Mouse (Mus musculus): ENCODE results near the gene Cnmd. TPM values are rescaled to one million over a fixed set of nuclear protein-coding genes. Genes with fewer than 3 reads are reported as not detected.

The Cnmd gene
- polyA plus RNA-seq, 1 experiment from 2014 or later: 137 TPM

DNA sequence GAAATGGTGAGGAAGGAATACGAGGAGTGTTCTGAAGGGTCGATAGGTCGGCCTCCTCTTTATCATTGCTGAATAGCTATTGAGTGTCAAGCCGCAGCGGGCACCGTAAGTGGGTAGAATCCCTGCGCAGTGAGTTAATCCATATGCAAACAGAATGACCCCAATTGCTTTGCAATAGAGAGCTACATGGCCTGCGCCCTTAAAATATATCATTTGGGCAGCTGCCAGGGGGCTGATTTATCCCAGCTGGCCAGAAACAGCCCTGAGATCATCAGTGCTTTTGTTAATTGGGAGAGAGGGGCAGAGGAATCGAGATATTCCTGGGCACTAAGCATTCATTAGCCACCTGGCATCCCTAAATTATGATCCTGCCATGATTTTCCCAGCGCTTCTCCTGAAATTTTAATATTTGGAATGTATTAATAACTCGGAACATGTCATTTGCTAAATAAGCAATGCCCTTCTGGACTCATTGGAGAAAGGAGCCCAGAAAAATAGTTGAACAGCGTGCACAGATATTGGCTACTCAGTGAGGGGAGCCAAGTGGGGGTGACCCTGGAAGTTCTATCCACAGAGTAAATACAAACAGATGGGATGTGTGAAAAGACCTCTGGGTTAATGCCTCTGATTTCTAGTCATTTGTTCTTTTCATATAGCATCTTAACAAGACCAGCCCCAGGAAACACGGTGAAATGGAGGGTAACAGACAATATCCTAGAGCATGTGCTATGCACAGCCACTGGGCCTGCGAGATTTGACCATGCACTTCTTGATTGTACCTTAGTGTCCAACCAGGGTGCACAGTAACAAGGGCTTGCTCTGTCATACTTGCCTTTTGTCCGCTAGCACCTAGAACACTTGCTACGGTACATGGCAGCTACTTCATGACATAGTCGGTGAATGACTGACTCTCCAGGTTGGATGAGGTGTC is 11.4 kb upstream of the Cnmd start:
- ATAC-seq (ENCODE audit: insufficient number of reproducible peaks, low FRiP score, low TSS enrichment, low read depth): no peak
- Histone ChIP-seq H3K4me3 (replicated peaks) (no peak overlapping the region), H3K27me3 (no peaks in the 10 kb centered on the region), H3K4me2 (replicated peaks) (no peak overlapping the region), H3K9ac (no peak overlapping the region), H3K36me3 (no peaks in the 10 kb centered on the region), H3K27ac (replicated peaks) (no peak overlapping the region), H3K9me3 (replicated peaks) (no peaks in the 10 kb centered on the region), H3K4me1 (peaks cover 14% of the 10 kb centered on the region)
- 75% methylated on average over 17 of the region's 17 CpGs for WGBS

DNA sequence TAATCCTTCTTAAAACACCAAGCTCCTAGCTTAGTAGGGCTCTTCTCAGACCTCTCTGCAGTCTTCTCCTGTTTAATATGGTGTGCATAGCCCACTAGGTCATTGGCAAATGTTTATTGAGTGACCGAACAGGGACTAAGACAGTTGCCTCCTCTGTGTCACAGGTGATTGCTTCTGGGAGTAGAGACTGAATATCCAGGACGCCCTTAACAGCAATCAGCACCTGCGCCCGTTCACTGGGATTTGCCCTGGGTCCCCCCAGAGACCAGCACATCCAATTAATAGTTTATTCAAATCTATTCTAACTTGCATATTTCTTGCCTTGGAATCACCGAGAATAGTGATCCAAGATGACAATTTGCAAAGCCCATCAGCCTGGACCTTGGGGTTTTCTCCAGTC is 10.6 kb upstream of the Cnmd start:
- 90% methylated on average over 5 of the region's 5 CpGs for WGBS
- H3K4me3 ChIP-seq (replicated peaks): no peak overlapping the region
- H3K4me1 ChIP-seq: peaks cover 12% of the 10 kb centered on the region
- no peak for ATAC-seq (ENCODE audit: insufficient number of reproducible peaks, low FRiP score, low TSS enrichment, low read depth)
- no peak overlapping the region for H3K4me2 ChIP-seq (replicated peaks)
- H3K27me3 ChIP-seq: no peaks in the 10 kb centered on the region
- H3K27ac ChIP-seq (replicated peaks): no peak overlapping the region
- H3K36me3 ChIP-seq: no peaks in the 10 kb centered on the region
- no peak overlapping the region for H3K9ac ChIP-seq
- no peaks in the 10 kb centered on the region for H3K9me3 ChIP-seq (replicated peaks)

DNA sequence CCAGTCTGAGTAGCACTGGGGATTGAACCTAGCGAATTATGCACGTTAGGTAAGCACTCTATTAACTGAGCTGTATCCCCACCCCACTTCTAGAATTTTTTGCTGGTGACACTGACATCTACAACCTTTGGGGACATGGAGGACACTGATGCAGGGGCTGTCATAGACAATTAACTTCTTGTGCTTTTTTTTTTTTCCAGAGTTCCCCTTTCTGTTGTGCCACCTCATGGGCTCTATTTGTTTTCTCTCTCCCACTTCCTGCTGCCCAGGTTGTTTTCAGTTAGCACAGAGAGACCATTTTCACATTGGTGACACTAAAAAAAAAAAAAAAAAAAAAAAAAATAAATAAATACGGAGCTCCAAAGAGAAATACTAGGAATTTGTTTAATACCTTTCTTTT is 9.0 kb upstream of the Cnmd start:
- H3K4me2 ChIP-seq (replicated peaks): no peak overlapping the region
- H3K36me3 ChIP-seq: no peaks in the 10 kb centered on the region
- no peak overlapping the region for H3K27ac ChIP-seq (replicated peaks)
- H3K9ac ChIP-seq: no peak overlapping the region
- H3K4me3 ChIP-seq (replicated peaks): no peak overlapping the region
- ATAC-seq (ENCODE audit: insufficient number of reproducible peaks, low FRiP score, low TSS enrichment, low read depth): no peak
- 82% methylated on average over 3 of the region's 3 CpGs for WGBS
- no peaks in the 10 kb centered on the region for H3K4me1 ChIP-seq
- H3K27me3 ChIP-seq: no peaks in the 10 kb centered on the region
- no peaks in the 10 kb centered on the region for H3K9me3 ChIP-seq (replicated peaks)

DNA sequence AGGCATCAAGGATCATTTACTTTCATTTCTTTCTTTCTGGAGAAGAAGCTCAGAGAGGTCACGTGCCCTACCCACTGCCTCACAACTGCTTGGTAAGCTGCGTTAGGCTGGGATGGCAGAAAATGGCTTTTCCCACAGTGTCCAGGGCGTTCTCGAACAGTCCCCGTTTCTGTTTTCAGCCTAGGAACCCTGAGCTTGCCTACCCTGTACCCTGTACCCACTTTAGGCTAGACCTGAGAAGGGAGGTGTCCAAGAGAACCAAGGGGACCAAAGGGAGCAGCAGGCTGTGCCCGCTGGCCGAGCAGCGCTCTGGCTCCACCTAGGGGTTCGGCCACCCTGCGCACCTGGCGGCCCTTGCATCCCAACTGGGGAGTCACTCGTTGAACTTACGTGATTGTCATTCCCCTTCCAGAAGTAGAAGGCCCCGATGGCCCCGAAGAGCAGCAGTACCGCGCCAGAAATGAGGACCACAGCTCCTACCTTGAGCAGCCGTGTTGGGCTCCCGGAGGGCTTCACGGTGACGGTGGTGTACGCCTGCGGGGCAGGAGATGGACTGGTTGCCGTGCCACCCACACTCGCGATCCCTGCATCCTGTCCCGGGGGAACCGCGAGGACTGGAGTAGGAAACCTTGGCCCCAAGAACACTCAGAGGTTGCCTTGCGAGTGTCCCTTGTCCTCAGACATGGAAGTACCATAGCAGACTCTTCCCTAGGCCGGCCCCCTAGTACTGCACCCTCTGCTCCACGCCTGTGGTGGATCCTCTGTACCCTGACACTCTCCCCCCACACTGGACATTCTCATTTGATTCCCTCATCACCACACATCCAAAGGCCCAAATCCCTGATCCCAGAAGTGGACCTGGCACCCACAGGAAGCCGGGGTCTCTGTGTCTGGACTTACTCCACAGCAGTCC is 709 bp downstream of the Cnmd start:
- H3K27ac ChIP-seq (replicated peaks): no peak overlapping the region
- H3K4me1 ChIP-seq: peaks cover 6% of the 10 kb centered on the region
- peak overlapping the region; percentile 48 for H3K4me2 ChIP-seq (replicated peaks)
- peak overlapping the region; percentile 34 for H3K4me3 ChIP-seq (replicated peaks)
- peaks cover 6% of the 10 kb centered on the region for H3K27me3 ChIP-seq
- 18% methylated on average over 33 of the region's 33 CpGs for WGBS
- H3K9ac ChIP-seq: no peak overlapping the region; the same call in 1 of the 2 replicates
- H3K36me3 ChIP-seq: no peaks in the 10 kb centered on the region
- no peaks in the 10 kb centered on the region for H3K9me3 ChIP-seq (replicated peaks)
- ATAC-seq (ENCODE audit: insufficient number of reproducible peaks, low FRiP score, low TSS enrichment, low read depth): peak; percentile 69; the same call in 1 of the 2 replicates

DNA sequence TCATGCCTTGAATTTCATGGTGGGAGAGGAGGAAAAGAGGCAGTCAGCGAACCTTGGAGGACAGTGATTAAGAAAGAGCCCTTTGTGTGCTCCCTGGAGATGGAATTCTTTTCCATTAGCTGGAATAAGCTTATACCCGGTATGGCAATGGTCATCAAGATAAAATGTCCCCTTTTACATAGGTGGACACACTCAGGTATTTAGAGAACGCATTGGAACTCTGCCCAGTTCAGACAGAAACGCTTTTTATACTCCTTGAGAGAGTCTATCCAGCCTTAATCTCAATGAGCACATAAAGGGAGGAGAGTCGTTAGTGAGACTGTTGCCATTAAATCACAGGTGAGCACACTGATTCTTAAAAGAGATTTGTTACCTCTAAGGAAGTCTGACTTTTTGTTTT is 1.5 kb downstream of the Cnmd start:
- no peak overlapping the region for H3K9ac ChIP-seq
- ATAC-seq (ENCODE audit: insufficient number of reproducible peaks, low FRiP score, low TSS enrichment, low read depth): no peak
- peak overlapping the region; percentile 34; the same call in 1 of the 2 replicates for H3K4me3 ChIP-seq (replicated peaks)

DNA sequence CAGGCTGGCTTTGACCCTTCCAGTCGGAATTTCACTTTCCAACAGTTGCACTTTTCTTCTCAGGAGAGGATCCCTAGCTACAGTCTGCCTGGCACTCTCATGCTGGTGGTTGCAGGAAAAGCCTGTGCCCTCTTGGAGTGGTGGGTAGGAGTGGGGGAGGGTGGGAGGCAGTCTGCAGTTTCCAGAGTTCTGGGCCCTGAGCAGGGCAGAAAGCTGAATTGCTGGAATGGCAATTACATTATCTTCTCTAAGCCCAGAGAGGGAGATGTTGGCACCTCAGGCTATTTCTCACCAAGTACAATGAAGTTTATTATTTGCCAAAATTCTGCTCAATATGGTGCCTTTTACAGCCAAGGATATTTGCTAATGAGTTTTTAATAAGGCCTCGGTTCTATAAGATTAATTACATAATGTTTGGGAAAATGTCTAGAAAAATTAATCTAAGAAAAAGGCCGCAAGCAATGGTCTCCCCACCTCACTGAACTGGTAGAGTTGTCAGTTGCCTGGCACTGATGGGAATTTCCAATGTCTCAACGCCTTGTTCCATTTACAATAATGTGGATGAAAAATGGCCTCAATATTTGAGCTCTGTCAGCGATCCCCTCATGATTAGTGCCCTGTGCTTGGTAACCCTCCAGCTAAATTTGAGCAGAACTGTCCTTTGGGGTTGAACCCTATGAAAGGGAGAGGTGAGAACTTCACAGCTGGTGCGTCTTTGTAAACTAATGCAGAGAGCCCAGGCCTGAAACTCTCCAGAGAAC is 3.0 kb downstream of the Cnmd start:
- ATAC-seq (ENCODE audit: insufficient number of reproducible peaks, low FRiP score, low TSS enrichment, low read depth): no peak
- no peak overlapping the region for H3K4me3 ChIP-seq (replicated peaks)
- H3K36me3 ChIP-seq: no peaks in the 10 kb centered on the region
- H3K4me1 ChIP-seq: peaks cover 6% of the 10 kb centered on the region
- H3K27me3 ChIP-seq: peaks cover 6% of the 10 kb centered on the region
- H3K9me3 ChIP-seq (replicated peaks): no peaks in the 10 kb centered on the region
- no peak overlapping the region for H3K4me2 ChIP-seq (replicated peaks)
- no peak overlapping the region for H3K9ac ChIP-seq
- peak overlapping the region; percentile 48 for H3K27ac ChIP-seq (replicated peaks)
- WGBS: 75% methylated on average over 6 of the region's 6 CpGs

More for the DNA sequence above, 1.5 kb downstream of the Cnmd start:
- no peak overlapping the region for H3K4me2 ChIP-seq (replicated peaks)
- no peaks in the 10 kb centered on the region for H3K36me3 ChIP-seq
- H3K4me1 ChIP-seq: peaks cover 6% of the 10 kb centered on the region
- peaks cover 6% of the 10 kb centered on the region for H3K27me3 ChIP-seq
- WGBS: 43% methylated on average over 5 of the region's 5 CpGs
- no peaks in the 10 kb centered on the region for H3K9me3 ChIP-seq (replicated peaks)
- H3K27ac ChIP-seq (replicated peaks): no peak overlapping the region

DNA sequence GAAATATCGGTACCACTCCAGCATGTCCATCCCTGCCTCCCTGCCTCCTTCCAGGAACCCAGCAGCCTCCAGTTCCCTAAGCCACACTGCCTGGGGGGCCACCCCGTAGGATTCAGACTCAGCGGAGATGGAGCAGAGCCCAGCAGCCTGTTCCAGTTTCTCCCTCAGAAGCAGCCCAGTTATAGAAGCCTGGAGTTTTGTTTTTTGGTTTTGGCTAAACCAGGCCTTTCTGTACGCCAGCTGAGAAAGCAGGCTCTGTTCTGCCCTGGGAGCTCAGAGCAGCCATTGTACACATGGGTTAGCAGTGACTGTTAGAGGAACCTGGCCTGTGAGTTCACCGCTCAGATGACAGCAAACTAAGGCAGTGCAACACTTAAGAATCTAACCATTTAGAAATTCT is 3.7 kb downstream of the Cnmd start:
- peaks cover 6% of the 10 kb centered on the region for H3K4me1 ChIP-seq
- H3K27me3 ChIP-seq: peaks cover 6% of the 10 kb centered on the region
- 56% methylated on average over 5 of the region's 5 CpGs for WGBS
- no peak overlapping the region for H3K4me3 ChIP-seq (replicated peaks)
- no peak for ATAC-seq (ENCODE audit: insufficient number of reproducible peaks, low FRiP score, low TSS enrichment, low read depth)
- H3K9me3 ChIP-seq (replicated peaks): no peaks in the 10 kb centered on the region
- no peaks in the 10 kb centered on the region for H3K36me3 ChIP-seq
- H3K4me2 ChIP-seq (replicated peaks): no peak overlapping the region
- no peak overlapping the region for H3K9ac ChIP-seq
- peak overlapping the region; percentile 48 for H3K27ac ChIP-seq (replicated peaks)

DNA sequence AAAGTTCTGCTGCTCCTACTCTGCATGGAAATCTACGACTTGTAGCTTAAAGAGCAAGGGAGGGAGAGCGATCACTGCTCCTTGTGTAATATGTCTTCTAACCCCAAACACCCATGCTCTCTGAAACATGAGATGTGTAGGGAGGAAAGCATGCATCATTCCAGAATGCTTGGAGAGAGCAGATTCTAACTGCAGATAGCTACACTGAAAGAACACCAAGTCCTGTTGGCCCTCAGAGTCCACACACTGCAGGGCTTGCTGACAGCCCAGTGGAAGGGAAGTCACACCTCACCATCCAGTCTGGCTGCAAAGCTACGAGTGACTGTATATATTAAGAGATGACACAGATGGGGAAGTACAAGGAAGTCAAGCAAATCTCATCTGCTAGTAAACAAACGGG is 9.3 kb downstream of the Cnmd start:
- ATAC-seq (ENCODE audit: insufficient number of reproducible peaks, low FRiP score, low TSS enrichment, low read depth): no peak
- Histone ChIP-seq H3K4me3 (replicated peaks) (no peak overlapping the region), H3K27me3 (no peaks in the 10 kb centered on the region), H3K4me1 (no peaks in the 10 kb centered on the region), H3K4me2 (replicated peaks) (no peak overlapping the region), H3K36me3 (no peaks in the 10 kb centered on the region), H3K9ac (no peak overlapping the region), H3K27ac (replicated peaks) (no peak overlapping the region), H3K9me3 (replicated peaks) (no peaks in the 10 kb centered on the region)
- 62% methylated on average over 4 of the region's 4 CpGs for WGBS

DNA sequence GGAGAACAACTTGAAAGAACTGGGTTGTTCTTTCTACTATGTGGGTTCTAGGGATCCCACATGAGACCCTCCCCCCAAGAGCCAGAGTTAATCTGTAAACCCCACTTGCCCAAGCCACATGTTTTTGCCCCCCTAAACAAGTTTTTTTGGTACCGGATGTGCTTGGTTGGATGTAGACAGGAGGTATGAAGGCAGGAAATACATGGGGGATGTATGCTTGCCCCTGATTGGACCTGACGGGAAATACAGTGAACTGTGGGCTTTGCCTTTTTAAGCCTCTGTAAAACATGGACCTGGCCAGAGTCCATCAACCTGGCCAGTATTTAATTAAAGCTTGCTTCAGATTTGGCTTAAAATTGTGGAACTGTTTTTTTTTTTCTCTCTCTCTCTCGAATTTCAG is 12.3 kb downstream of the Cnmd start:
- Histone ChIP-seq H3K9me3 (replicated peaks) (no peaks in the 10 kb centered on the region), H3K36me3 (no peaks in the 10 kb centered on the region), H3K4me1 (no peaks in the 10 kb centered on the region), H3K4me2 (replicated peaks) (no peak overlapping the region), H3K27me3 (no peaks in the 10 kb centered on the region), H3K9ac (no peak overlapping the region), H3K4me3 (replicated peaks) (no peak overlapping the region), H3K27ac (replicated peaks) (no peak overlapping the region)
- ATAC-seq (ENCODE audit: insufficient number of reproducible peaks, low FRiP score, low TSS enrichment, low read depth): no peak
- WGBS: 47% methylated on average over 3 of the region's 3 CpGs

DNA sequence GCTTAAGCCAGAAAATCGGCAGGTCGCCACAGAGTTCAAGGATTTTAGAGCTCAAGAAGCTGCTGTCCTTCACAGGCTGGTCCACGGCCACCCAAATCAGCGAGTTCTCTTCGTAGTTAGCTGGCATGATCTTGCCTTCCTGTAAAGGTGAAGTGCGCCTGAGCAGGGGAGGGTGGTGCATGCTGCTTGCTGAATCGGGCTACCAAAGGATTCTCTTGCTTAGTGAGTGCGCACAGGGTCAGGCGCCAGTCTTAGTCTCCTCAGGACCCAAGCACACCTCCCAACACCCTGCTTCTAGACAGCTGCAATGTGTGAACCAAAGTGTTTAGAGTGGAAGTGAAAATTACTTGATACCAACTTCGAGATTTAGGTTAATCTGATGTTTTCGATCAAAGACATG is 16.6 kb downstream of the Cnmd start:
- Histone ChIP-seq H3K4me3 (replicated peaks) (no peak overlapping the region), H3K4me2 (replicated peaks) (no peak overlapping the region), H3K27me3 (no peaks in the 10 kb centered on the region), H3K9ac (no peak overlapping the region), H3K9me3 (replicated peaks) (no peaks in the 10 kb centered on the region), H3K27ac (replicated peaks) (no peak overlapping the region), H3K4me1 (no peaks in the 10 kb centered on the region), H3K36me3 (no peaks in the 10 kb centered on the region)
- WGBS: 34% methylated on average over 11 of the region's 11 CpGs
- ATAC-seq (ENCODE audit: insufficient number of reproducible peaks, low FRiP score, low TSS enrichment, low read depth): no peak

DNA sequence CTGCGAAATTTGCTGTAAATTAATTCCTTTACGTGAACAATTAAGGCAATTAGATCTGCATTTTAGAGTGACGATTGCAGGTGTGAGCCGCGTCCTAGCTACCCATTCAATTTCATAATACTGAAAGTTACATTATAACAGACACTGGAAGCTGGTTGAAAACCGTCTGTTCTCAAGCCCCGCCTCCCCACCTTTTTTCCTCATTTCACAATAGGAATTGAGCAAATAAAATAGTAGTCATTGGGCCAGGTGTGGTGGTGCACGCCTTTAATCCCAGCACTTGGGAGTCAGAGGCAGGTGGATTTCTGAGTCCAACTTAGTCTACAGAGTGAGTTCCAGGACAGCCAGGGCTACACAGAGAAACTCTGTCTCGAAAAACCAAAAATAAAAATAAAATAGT is 19.9 kb downstream of the Cnmd start:
- no peak overlapping the region for H3K4me2 ChIP-seq (replicated peaks)
- WGBS: 73% methylated on average over 9 of the region's 9 CpGs
- H3K9ac ChIP-seq: no peak overlapping the region
- no peaks in the 10 kb centered on the region for H3K4me1 ChIP-seq
- no peaks in the 10 kb centered on the region for H3K9me3 ChIP-seq (replicated peaks)
- no peak overlapping the region for H3K27ac ChIP-seq (replicated peaks)
- no peak overlapping the region for H3K4me3 ChIP-seq (replicated peaks)
- no peak for ATAC-seq (ENCODE audit: insufficient number of reproducible peaks, low FRiP score, low TSS enrichment, low read depth)
- no peaks in the 10 kb centered on the region for H3K27me3 ChIP-seq
- H3K36me3 ChIP-seq: no peaks in the 10 kb centered on the region
